Mouse (Mus musculus) monocyte, adult 2 months (primary cell): ENCODE measurements around the gene Lrrc20.

Experiments used
- DNase-seq, 2 experiments: peaks; one replicate each; pipeline ENCODE4 v3.0.0; 2022; ENCODE audit warnings: low spot score in 2 of 2, low read depth in 1 of 2

The Lrrc20 gene

DNA sequence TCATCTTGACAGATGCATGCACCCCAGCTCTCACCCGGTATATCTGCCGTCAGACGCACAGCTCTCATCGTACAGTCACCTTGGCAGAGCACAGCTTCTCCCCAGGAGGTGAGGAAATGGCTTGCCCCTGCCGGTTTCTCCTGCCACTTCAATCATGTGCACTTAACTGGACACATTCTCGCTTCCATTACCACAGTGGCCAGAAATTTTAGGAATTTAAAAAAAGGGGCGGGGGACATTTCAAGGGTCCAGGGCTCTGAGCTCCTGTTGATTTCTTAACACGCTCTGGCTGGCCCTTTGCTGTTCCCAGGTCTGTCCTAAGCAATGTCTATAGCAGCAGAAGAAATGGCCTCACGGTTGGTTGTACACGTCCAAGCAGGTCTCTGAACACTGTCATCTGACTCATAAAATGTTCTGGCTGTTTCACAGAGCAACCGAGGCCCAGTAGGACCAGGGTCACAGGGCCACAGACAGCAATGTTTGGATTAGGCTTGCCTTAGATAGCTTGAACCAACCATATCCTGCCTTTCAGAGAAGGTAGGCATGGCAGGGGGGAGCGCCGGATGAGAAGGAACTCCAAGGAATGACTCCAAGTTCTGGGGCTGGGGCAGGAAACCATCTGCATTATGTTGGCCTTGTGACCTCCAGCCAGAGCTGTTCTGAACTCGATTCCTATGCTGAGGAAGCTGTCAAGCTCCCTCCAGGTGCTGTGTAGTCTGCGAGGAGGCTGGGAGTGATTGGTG lies 151.8 kb downstream of the Lrrc20 start:
- DNase-seq: no peak

DNA sequence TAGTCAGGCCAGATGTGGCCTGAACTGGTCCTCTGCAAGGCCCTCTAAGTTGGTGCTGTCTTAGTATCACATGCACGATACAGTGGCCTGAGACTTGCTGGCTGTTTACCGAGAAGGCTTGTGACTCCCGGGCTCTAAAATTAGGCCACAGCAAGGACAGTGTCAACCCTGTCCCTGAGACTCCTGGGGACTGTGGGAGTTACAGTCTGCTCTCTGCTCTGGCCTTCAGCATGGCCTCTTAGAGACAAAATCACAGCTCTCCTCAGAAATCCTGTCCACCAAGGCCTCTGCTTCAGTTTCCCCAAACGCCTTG lies 152.3 kb downstream of the Lrrc20 start:
- DNase-seq: no peak
